Mouse (Mus musculus) stomach, embryonic 15.5 days (tissue): Measurements from ENCODE around the gene Peli2. TPM values are rescaled to one million over a fixed set of nuclear protein-coding genes. Genes with fewer than 3 reads are reported as not detected.
A peak's percentile ranks its signal among the peaks of the same experiment; 100 is the strongest.

Experiments
- ATAC-seq: fragments of 200-750 bp; cut with Nextera tagmentation; 2 replicates; pipeline ENCODE4 v1.8.0; 2017; ENCODE audit warnings: low read depth, moderate number of reproducible peaks, moderate TSS enrichment; ENCODE audit not compliant: insufficient read depth, low FRiP score
- H3K27ac ChIP-seq: fragments of 300-500 bp; sonication (generic); 2 replicates; pipeline ENCODE4 v1.5.1; 2015; ENCODE audit warnings: mild to moderate bottlenecking, inconsistent platforms
- H3K27me3 ChIP-seq: fragments of 300-500 bp; sonication (generic); replicated peaks from 2 replicates; pipeline ENCODE4 v1.6.1; 2015; ENCODE audit warnings: inconsistent platforms
- H3K36me3 ChIP-seq: fragments of 300-500 bp; sonication (generic); 2 replicates; pipeline ENCODE4 v1.6.1; 2015; ENCODE audit warnings: inconsistent platforms
- H3K4me1 ChIP-seq: fragments of 300-500 bp; sonication (generic); 2 replicates; pipeline ENCODE4 v1.6.1; 2015; ENCODE audit warnings: inconsistent platforms
- H3K4me2 ChIP-seq: fragments of 300-500 bp; sonication (generic); 2 replicates; pipeline ENCODE4 v1.6.1; 2015; ENCODE audit warnings: mild to moderate bottlenecking, inconsistent platforms
- H3K4me3 ChIP-seq: fragments of 300-500 bp; sonication (generic); replicated peaks from 2 replicates; pipeline ENCODE4 v1.5.1; 2015; ENCODE audit warnings: inconsistent platforms
- H3K9ac ChIP-seq: fragments of 300-500 bp; sonication (generic); 2 replicates; pipeline ENCODE4 v1.6.1; 2015; ENCODE audit warnings: inconsistent platforms
- H3K9me3 ChIP-seq: fragments of 300-500 bp; sonication (generic); 2 replicates; pipeline ENCODE4 v1.6.1; 2016; ENCODE audit warnings: inconsistent platforms
- WGBS: fragments of 180-500 bp; shearing (Covaris S2); methylation state at CpG from one replicate; pipeline ENCODE4 v1.1.7; 2015; 5-methylcytosine and 5-hydroxymethylcytosine counted together
- polyA plus RNA-seq: library from polyadenylated mRNA; unstranded; fragments of >200 nt; fragmentation: Nextera tagmentation; extraction: Ambion mirVana; gene quantifications from 2 replicates; pipeline ENCODE4 v1.2.1, GENCODE M21; 2015

Peli2 gene
- polyA plus RNA-seq, 1 experiment from 2014 or later = 8.1 TPM

DNA sequence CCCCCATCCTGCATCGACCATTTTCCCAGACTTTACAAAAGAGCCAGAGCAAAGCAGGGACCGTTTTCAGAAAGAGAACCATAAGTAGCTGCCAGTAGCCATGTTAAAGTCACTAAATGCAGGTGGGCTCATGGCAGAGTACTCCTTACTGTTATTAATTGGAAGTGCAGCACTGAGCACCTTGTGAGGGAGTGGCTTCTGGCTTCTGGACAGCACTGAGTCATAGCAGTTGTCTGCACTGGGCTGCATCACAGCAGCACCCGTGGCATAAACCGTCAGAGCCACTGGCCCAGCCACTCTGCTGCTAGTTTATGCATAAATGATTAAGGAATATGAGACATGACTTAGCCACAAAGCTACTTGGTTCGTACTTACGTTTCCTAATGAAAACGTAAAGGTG lies 120.7 kb downstream of the Peli2 start:
- Histone ChIP-seq H3K27me3 (no peaks in the 10 kb centered on the region), H3K9me3 (no peaks in the 10 kb centered on the region), H3K9ac (no peak overlapping the region), H3K27ac (no peak overlapping the region), H3K4me2 (no peak overlapping the region), H3K36me3 (no peaks in the 10 kb centered on the region), H3K4me1 (no peaks in the 10 kb centered on the region), H3K4me3 (no peak overlapping the region)
- no peak for ATAC-seq
- WGBS = 78% methylated on average over 7 of the region's 7 CpGs

DNA sequence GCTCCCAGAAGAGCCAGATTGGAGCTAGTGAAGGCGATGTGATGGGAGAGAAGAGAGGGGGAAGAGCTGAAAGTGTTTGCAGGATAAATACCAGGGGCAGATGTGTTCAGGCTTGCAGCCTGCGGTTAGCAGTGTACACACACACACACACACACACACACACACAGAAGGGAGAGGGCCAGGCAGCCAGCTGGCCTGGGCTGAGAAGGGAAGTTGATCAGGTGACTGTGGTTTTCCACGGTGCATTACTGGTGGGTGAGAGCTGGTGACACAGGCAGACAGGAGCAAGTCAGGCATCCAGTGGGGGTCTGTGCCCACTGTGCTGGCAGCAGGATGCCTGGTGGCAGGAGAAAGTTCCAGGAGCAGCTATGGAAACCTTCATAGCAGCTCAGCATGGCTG lies 125.6 kb downstream of the Peli2 start:
- Histone ChIP-seq H3K4me3 (no peak overlapping the region), H3K4me2 (no peak overlapping the region), H3K4me1 (no peaks in the 10 kb centered on the region), H3K9me3 (no peaks in the 10 kb centered on the region), H3K27ac (no peak overlapping the region), H3K36me3 (no peaks in the 10 kb centered on the region), H3K27me3 (no peaks in the 10 kb centered on the region), H3K9ac (no peak overlapping the region)
- WGBS = 35% methylated on average over 3 of the region's 3 CpGs
- 0 out of 2 replicates have a peak, but pooled peaks have one; percentile 18 for ATAC-seq

DNA sequence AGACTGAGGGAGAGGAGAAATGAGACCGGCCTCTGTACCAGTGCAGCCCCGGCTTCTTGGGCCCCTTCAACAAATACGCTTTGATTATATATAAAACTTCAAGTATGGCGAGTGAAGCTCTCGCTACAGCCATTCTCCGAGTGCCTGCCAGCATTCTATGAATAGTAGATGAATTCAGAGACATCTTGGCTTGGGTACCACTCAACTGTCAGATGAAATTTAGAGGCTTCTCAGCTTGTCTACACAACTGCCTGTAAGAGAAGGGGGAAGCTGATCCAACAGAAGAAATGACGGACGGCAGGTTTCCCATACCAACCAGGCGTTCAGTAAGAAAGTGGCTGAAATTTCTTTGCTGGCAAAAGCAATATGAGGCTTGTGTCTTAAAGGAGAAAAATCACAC lies 126.3 kb downstream of the Peli2 start:
- no peak for ATAC-seq
- Histone ChIP-seq H3K27ac (no peak overlapping the region), H3K4me3 (no peak overlapping the region), H3K9me3 (no peaks in the 10 kb centered on the region), H3K36me3 (no peaks in the 10 kb centered on the region), H3K27me3 (no peaks in the 10 kb centered on the region), H3K4me2 (no peak overlapping the region), H3K4me1 (no peaks in the 10 kb centered on the region), H3K9ac (no peak overlapping the region)
- 72% methylated on average over 9 of the region's 9 CpGs for WGBS

DNA sequence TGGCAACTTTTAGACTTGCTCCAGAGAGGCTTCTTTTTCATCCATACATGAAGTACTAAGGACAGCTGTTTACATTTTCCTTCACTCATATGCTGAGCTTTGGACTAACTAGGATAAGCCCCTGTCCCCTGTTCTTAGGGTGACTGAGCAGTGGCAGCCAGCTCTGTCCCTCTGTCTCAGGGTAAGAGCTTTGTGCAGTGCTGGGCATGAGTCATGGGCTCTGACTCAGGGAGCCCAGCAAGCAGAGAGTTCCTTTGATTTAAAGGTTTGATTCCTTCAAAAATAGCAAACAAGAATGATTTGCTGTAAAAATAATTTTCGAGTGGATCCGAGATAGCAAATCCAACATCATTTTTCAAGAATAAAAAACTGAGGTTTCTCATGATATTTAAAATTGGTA lies 128.8 kb downstream of the Peli2 start:
- H3K36me3 ChIP-seq = no peaks in the 10 kb centered on the region
- no peaks in the 10 kb centered on the region for H3K27me3 ChIP-seq
- WGBS = 87% methylated on average over 2 of the region's 2 CpGs
- no peaks in the 10 kb centered on the region for H3K9me3 ChIP-seq
- ATAC-seq = no peak
- H3K27ac ChIP-seq = no peak overlapping the region
- no peak overlapping the region for H3K4me2 ChIP-seq
- no peaks in the 10 kb centered on the region for H3K4me1 ChIP-seq
- H3K9ac ChIP-seq = no peak overlapping the region
- no peak overlapping the region for H3K4me3 ChIP-seq

- Histone ChIP-seq H3K27me3 (no peaks in the 10 kb centered on the region), H3K27ac (no peak overlapping the region), H3K36me3 (no peaks in the 10 kb centered on the region), H3K9me3 (no peaks in the 10 kb centered on the region), H3K4me2 (no peak overlapping the region), H3K4me1 (no peaks in the 10 kb centered on the region), H3K9ac (no peak overlapping the region), H3K4me3 (no peak overlapping the region)
- WGBS = 90% methylated on average over 9 of the region's 9 CpGs
- ATAC-seq = no peak
These were observed 129.3 kb downstream of the Peli2 start for GRCm38 (mm10) chr14:48249909-48250308.

DNA sequence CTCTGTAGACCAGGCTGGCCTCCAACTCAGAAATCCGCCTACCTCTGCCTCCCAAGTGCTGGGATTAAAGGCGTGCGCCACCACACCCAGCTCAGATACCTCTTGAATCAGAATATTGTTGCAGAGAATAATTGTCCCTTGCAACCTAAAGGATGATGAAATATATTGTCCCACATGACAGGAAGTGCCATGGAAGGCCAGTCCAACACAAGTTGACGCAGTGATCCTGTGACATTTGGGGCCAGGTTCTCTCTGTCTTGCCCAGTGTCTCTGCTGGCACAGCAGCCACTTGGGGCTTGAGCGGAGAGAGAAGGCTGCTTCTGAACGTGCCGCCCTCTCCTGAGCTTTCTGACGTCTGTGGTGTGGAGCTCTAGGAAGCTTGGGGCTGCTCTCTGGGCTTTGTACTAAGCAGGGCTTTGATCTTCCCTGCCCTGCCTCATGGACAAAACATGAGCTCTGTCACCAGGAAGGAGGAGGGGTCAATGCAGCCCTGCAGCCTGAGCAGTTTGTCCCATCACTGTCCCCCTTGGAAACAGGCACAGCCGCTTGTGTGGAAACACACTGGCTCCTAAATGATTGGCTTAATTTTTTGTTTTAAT lies 130.9 kb downstream of the Peli2 start:
- Histone ChIP-seq H3K9ac (no peak overlapping the region), H3K4me3 (no peak overlapping the region), H3K27ac (no peak overlapping the region), H3K9me3 (no peaks in the 10 kb centered on the region), H3K4me2 (no peak overlapping the region), H3K27me3 (no peaks in the 10 kb centered on the region), H3K4me1 (no peaks in the 10 kb centered on the region), H3K36me3 (no peaks in the 10 kb centered on the region)
- ATAC-seq = no peak
- WGBS = 75% methylated on average over 9 of the region's 9 CpGs

- H3K4me3 ChIP-seq = no peak overlapping the region
- H3K4me1 ChIP-seq = no peaks in the 10 kb centered on the region
- H3K9ac ChIP-seq = no peak overlapping the region
- H3K9me3 ChIP-seq = no peaks in the 10 kb centered on the region
- H3K27ac ChIP-seq = no peak overlapping the region
- WGBS = 70% methylated on average over 10 of the region's 10 CpGs
- no peak for ATAC-seq
- H3K27me3 ChIP-seq = no peaks in the 10 kb centered on the region
- no peaks in the 10 kb centered on the region for H3K36me3 ChIP-seq
- H3K4me2 ChIP-seq = no peak overlapping the region
These were observed 132.6 kb downstream of the Peli2 start for GRCm38 (mm10) chr14:48253183-48253582.

DNA sequence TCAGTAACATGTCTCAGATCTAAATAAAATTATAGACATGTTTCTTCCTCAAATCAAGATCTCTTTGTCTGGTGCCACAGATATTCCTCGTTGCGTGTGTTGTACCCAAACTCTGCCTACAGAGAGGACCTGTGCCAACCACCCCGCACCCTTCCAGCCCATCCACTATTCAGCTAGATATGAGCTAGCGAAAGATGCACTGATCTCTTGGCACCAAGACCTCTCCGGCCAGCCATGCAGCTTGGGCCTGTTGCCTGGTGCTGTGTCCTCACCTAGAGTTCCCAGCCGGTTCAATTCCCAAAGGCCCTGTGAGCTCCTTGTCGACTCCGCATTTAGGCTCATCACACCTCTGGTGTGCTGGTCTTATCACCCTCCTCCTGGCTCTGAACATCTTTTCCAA lies 134.1 kb downstream of the Peli2 start:
- Histone ChIP-seq H3K9ac (no peak overlapping the region), H3K4me2 (no peak overlapping the region), H3K27me3 (no peaks in the 10 kb centered on the region), H3K4me1 (no peaks in the 10 kb centered on the region), H3K27ac (no peak overlapping the region), H3K4me3 (no peak overlapping the region), H3K9me3 (no peaks in the 10 kb centered on the region), H3K36me3 (no peaks in the 10 kb centered on the region)
- no peak for ATAC-seq
- WGBS = 91% methylated on average over 8 of the region's 8 CpGs

DNA sequence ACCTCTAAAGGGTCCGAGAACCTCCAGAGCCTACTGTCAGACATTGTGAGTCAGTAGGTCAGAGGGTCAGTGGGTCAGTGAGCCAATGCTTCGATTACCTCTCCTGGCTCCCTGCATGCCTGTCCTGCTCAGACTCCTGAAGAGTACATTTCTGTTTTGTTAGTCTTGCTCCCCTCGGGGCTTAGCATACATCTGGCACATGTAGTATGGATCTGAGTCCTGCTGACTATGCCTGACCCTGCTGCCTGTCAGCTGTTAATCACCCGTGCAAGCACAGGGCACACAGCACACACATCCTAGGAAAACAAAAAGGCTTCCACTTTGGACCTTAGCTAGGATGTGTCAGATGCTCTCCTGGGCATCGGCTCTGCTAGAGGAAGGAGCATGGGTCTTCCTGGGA lies 134.7 kb downstream of the Peli2 start:
- no peaks in the 10 kb centered on the region for H3K36me3 ChIP-seq
- H3K4me2 ChIP-seq = no peak overlapping the region
- no peak overlapping the region for H3K9ac ChIP-seq
- ATAC-seq = no peak
- no peak overlapping the region for H3K4me3 ChIP-seq
- WGBS = 50% methylated on average over 5 of the region's 5 CpGs
- no peaks in the 10 kb centered on the region for H3K4me1 ChIP-seq
- H3K27ac ChIP-seq = no peak overlapping the region
- H3K27me3 ChIP-seq = no peaks in the 10 kb centered on the region
- no peaks in the 10 kb centered on the region for H3K9me3 ChIP-seq

- ATAC-seq = no peak
- Histone ChIP-seq H3K27me3 (no peaks in the 10 kb centered on the region), H3K36me3 (no peaks in the 10 kb centered on the region), H3K4me2 (no peak overlapping the region), H3K4me3 (no peak overlapping the region), H3K27ac (no peak overlapping the region), H3K9me3 (no peaks in the 10 kb centered on the region), H3K9ac (no peak overlapping the region), H3K4me1 (no peaks in the 10 kb centered on the region)
- 62% methylated on average over 7 of the region's 7 CpGs for WGBS
These were observed 137.1 kb downstream of the Peli2 start for GRCm38 (mm10) chr14:48257759-48258158.

GRCm38 (mm10) chr14:48258696-48259366 lies 138.2 kb downstream of the Peli2 start:
- H3K27me3 ChIP-seq = no peaks in the 10 kb centered on the region
- no peak overlapping the region for H3K9ac ChIP-seq
- WGBS = 78% methylated on average over 10 of the region's 10 CpGs
- ATAC-seq = no peak
- no peaks in the 10 kb centered on the region for H3K4me1 ChIP-seq
- no peak overlapping the region for H3K27ac ChIP-seq
- H3K4me3 ChIP-seq = no peak overlapping the region
- no peak overlapping the region for H3K4me2 ChIP-seq
- no peaks in the 10 kb centered on the region for H3K36me3 ChIP-seq
- H3K9me3 ChIP-seq = no peaks in the 10 kb centered on the region

DNA sequence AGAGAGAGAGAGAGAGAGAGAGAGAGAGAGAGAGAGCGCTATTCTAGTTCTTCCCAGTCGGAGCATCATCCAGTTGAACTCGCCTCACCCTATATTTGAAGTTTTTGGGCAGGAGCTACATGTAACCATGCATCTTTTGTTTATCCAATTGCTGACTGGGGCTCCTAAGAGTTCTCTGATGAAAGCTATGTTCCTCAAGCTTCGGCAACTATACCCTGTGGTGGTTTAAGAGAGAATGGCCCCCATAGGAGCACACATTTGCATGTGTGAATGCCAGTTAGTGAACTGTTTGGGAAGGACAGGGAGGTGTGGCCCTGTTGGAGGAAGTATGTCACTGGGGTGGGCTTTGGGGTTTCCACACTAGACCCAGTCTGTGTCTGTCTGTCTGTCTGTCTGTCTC lies 142.5 kb downstream of the Peli2 start:
- Histone ChIP-seq H3K4me3 (no peak overlapping the region), H3K9ac (no peak overlapping the region), H3K4me1 (no peaks in the 10 kb centered on the region), H3K4me2 (no peak overlapping the region), H3K27me3 (no peaks in the 10 kb centered on the region), H3K27ac (no peak overlapping the region), H3K36me3 (no peaks in the 10 kb centered on the region), H3K9me3 (no peaks in the 10 kb centered on the region)
- 90% methylated on average over 4 of the region's 4 CpGs for WGBS
- no peak for ATAC-seq

DNA sequence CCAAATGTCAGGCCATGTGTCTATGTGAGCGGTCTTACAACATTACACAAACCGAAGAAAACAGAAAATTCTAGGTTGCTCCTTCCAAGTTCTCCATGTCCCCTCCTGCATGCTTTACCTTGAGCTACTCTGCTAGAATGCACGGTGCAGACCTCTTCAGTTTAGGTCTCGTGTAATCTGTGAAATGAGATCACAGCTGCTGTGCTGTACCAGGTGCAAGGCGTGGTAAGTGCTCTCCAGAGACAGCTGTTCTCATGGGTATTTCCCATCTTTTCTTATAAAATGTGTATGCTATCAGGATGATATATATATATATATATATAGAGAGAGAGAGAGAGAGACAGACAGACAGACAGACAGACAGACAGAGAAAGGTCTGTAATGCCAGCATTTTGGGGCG lies 146.1 kb downstream of the Peli2 start:
- Histone ChIP-seq H3K4me1 (no peaks in the 10 kb centered on the region), H3K27ac (no peak overlapping the region), H3K4me3 (no peak overlapping the region), H3K9ac (no peak overlapping the region), H3K4me2 (no peak overlapping the region), H3K27me3 (no peaks in the 10 kb centered on the region), H3K9me3 (no peaks in the 10 kb centered on the region), H3K36me3 (no peaks in the 10 kb centered on the region)
- whole genome bisulfite sequencing = 77% methylated on average over 6 of the region's 6 CpGs
- ATAC-seq = no peak
